Mouse (Mus musculus) MEL (cell line): ENCODE results near the gene Crb3. TPM values are rescaled to one million over a fixed set of nuclear protein-coding genes. Genes with fewer than 3 reads are reported as not detected.

Experiments
- DNase-seq: peaks from one replicate; pipeline ENCODE4 v3.0.0; 2011; ENCODE audit warnings: low read depth, low spot score
- H3K27ac ChIP-seq: 2 replicates; pipeline ENCODE4 v1.5.1; 2012; ENCODE audit warnings: low read depth, mild to moderate bottlenecking, control low read depth, low read length, moderate library complexity; ENCODE audit not compliant: control insufficient read depth
- H3K27me3 ChIP-seq, 2 experiments: fragments of 150-350 bp in 1 of 2; sonication (generic) in 1 of 2; 2 replicates each; pipeline ENCODE4 v1.6.1; 2012; ENCODE audit warnings: low read length in 2 of 2, mild to moderate bottlenecking in 2 of 2, improper control_type of control experiment in 1 of 2, moderate library complexity in 1 of 2; ENCODE audit not compliant: insufficient read depth in 2 of 2, control insufficient read depth in 1 of 2
- H3K36me3 ChIP-seq, 2 experiments: 2 replicates each; pipeline ENCODE4 v1.6.1; 2012 to 2014; ENCODE audit warnings: low read length in 2 of 2, improper control_type of control experiment in 1 of 2, inconsistent platforms in 1 of 2, mild to moderate bottlenecking in 1 of 2; ENCODE audit not compliant: insufficient read depth in 2 of 2, control insufficient read depth in 1 of 2
- H3K4me1 ChIP-seq, 2 experiments: fragments of 150-350 bp in 1 of 2; sonication (generic) in 1 of 2; 2 replicates each; pipeline ENCODE4 v1.6.1; 2012; ENCODE audit warnings: low read length in 2 of 2, improper control_type of control experiment in 1 of 2, mild to moderate bottlenecking in 1 of 2; ENCODE audit not compliant: insufficient read depth in 2 of 2, control insufficient read depth in 1 of 2
- H3K4me3 ChIP-seq, 2 experiments: fragments of 150-350 bp in 1 of 2; sonication (generic) in 1 of 2; 2 replicates each; pipeline ENCODE4 v1.5.1; 2012; ENCODE audit warnings: low read depth in 2 of 2, low read length in 2 of 2, mild to moderate bottlenecking in 2 of 2, moderate library complexity in 2 of 2, control low read depth in 1 of 2, improper control_type of control experiment in 1 of 2; ENCODE audit not compliant: control insufficient read depth in 1 of 2, insufficient read depth in 1 of 2
- H3K79me2 ChIP-seq: 2 replicates; pipeline ENCODE4 v1.6.1; 2012; ENCODE audit warnings: mild to moderate bottlenecking, low read length, moderate library complexity; ENCODE audit not compliant: control insufficient read depth, poor library complexity, insufficient read depth
- H3K9ac ChIP-seq: 2 replicates; pipeline ENCODE4 v1.6.1; 2012; ENCODE audit warnings: low read depth, mild to moderate bottlenecking, control low read depth, low read length, moderate library complexity; ENCODE audit not compliant: control insufficient read depth, poor library complexity, severe bottlenecking
- H3K9me3 ChIP-seq: fragments of 150-350 bp; sonication (generic); replicated peaks from 2 replicates; pipeline ENCODE4 v1.6.1; 2012; ENCODE audit warnings: mild to moderate bottlenecking, low read length, improper control_type of control experiment, moderate library complexity; ENCODE audit not compliant: insufficient read depth
- BHLHE40 ChIP-seq: IDR thresholded peaks from 2 replicates; pipeline ENCODE4 v1.6.1; 2012; ENCODE audit warnings: low read depth, mild to moderate bottlenecking, inconsistent platforms, low read length, improper control_type of control experiment, borderline replicate concordance
- CHD1 ChIP-seq: IDR thresholded peaks from 2 replicates; pipeline ENCODE4 v1.6.1; 2012; ENCODE audit warnings: low read depth, mild to moderate bottlenecking, inconsistent platforms, low read length, improper control_type of control experiment
- CHD2 ChIP-seq: IDR thresholded peaks from 2 replicates; pipeline ENCODE4 v1.6.1; 2011; ENCODE audit warnings: low read length, improper control_type of control experiment
- CTCF ChIP-seq, 3 experiments: IDR thresholded peaks in 2 of 3; conservative IDR thresholded peaks in 1 of 3; 2 replicates each; pipeline ENCODE4 v1.5.1; 2011 to 2012; ENCODE audit warnings: low read length in 3 of 3, low read depth in 2 of 3, mild to moderate bottlenecking in 2 of 3, improper control_type of control experiment in 1 of 3, inconsistent platforms in 1 of 3, mixed read lengths in 1 of 3, moderate library complexity in 1 of 3; ENCODE audit not compliant: control insufficient read depth in 1 of 3, insufficient read depth in 1 of 3, poor library complexity in 1 of 3, severe bottlenecking in 1 of 3
- E2F4 ChIP-seq: IDR thresholded peaks from 2 replicates; pipeline ENCODE4 v1.6.1; 2011; ENCODE audit warnings: low read depth, low read length, improper control_type of control experiment, borderline replicate concordance
- ELF1 ChIP-seq: IDR thresholded peaks from 2 replicates; pipeline ENCODE4 v1.6.1; 2014; ENCODE audit warnings: low read depth, mild to moderate bottlenecking, inconsistent platforms, low read length, improper control_type of control experiment, moderate library complexity
- EP300 ChIP-seq, 2 experiments: IDR thresholded peaks; 2 replicates each; pipeline ENCODE4 v1.6.1; 2011; ENCODE audit warnings: improper control_type of control experiment in 2 of 2, low read length in 2 of 2, low read depth in 1 of 2, mild to moderate bottlenecking in 1 of 2
- ETS1 ChIP-seq: IDR thresholded peaks from 2 replicates; pipeline ENCODE4 v1.6.1; 2012; ENCODE audit warnings: low read depth, mild to moderate bottlenecking, inconsistent platforms, low read length, improper control_type of control experiment, moderate library complexity
- GABPA ChIP-seq: IDR thresholded peaks from 2 replicates; pipeline ENCODE4 v1.6.1; 2012; ENCODE audit warnings: low read depth, mild to moderate bottlenecking, inconsistent platforms, low read length, improper control_type of control experiment, moderate library complexity
- GATA1 ChIP-seq: IDR thresholded peaks from 2 replicates; pipeline ENCODE4 v1.6.1; 2011; ENCODE audit warnings: low read depth, low read length, improper control_type of control experiment
- JUND ChIP-seq: IDR thresholded peaks from 2 replicates; pipeline ENCODE4 v1.6.1; 2011; ENCODE audit warnings: low read depth, mild to moderate bottlenecking, improper control_type of control experiment, low read length
- KAT2A ChIP-seq: conservative IDR thresholded peaks from 2 replicates; pipeline ENCODE4 v1.6.1; 2012; ENCODE audit warnings: low read depth, low read length, improper control_type of control experiment, inconsistent platforms
- MAX ChIP-seq: IDR thresholded peaks from 2 replicates; pipeline ENCODE4 v1.6.1; 2011; ENCODE audit warnings: low read length, improper control_type of control experiment
- MAZ ChIP-seq: IDR thresholded peaks from 2 replicates; pipeline ENCODE4 v1.6.1; 2012; ENCODE audit warnings: low read depth, mild to moderate bottlenecking, inconsistent platforms, low read length, improper control_type of control experiment
- MEF2A ChIP-seq: IDR thresholded peaks from 2 replicates; pipeline ENCODE4 v1.6.1; 2014; ENCODE audit warnings: low read depth, mild to moderate bottlenecking, inconsistent platforms, low read length, improper control_type of control experiment; ENCODE audit not compliant: poor library complexity, insufficient replicate concordance, severe bottlenecking; ENCODE audit errors: extremely low read depth
- MXI1 ChIP-seq: IDR thresholded peaks from 2 replicates; pipeline ENCODE4 v1.6.1; 2011; ENCODE audit warnings: mild to moderate bottlenecking, low read depth, low read length, improper control_type of control experiment
- MYB ChIP-seq: IDR thresholded peaks from 2 replicates; pipeline ENCODE4 v1.6.1; 2011; ENCODE audit warnings: mild to moderate bottlenecking, low read depth, low read length, improper control_type of control experiment
- MYC ChIP-seq: IDR thresholded peaks from 2 replicates; pipeline ENCODE4 v1.6.1; 2011; ENCODE audit warnings: low read depth, mild to moderate bottlenecking, low read length, improper control_type of control experiment, moderate library complexity
- NELFE ChIP-seq: IDR thresholded peaks from 2 replicates; pipeline ENCODE4 v1.6.1; 2011; ENCODE audit warnings: low read depth, low read length, improper control_type of control experiment
- NRF1 ChIP-seq: IDR thresholded peaks from 2 replicates; pipeline ENCODE4 v1.6.1; 2014; ENCODE audit warnings: low read depth, mild to moderate bottlenecking, inconsistent platforms, low read length, improper control_type of control experiment, moderate library complexity; ENCODE audit not compliant: poor library complexity, insufficient read depth, severe bottlenecking
- POLR2A ChIP-seq, 2 experiments: IDR thresholded peaks; 2 replicates each; pipeline ENCODE4 v1.6.1; 2011 to 2012; ENCODE audit warnings: low read length in 2 of 2, mild to moderate bottlenecking in 2 of 2, control low read depth in 1 of 2, improper control_type of control experiment in 1 of 2, low read depth in 1 of 2, moderate library complexity in 1 of 2; ENCODE audit not compliant: control insufficient read depth in 1 of 2, insufficient read depth in 1 of 2, poor library complexity in 1 of 2
- POLR2AphosphoS2 ChIP-seq: IDR thresholded peaks from 2 replicates; pipeline ENCODE4 v1.6.1; 2011; ENCODE audit warnings: low read length, improper control_type of control experiment
- POLR2AphosphoS5 ChIP-seq: IDR thresholded peaks from 2 replicates; pipeline ENCODE4 v1.6.1; 2012; ENCODE audit warnings: low read depth, borderline replicate concordance, mild to moderate bottlenecking, inconsistent platforms, low read length, moderate library complexity, mixed read lengths
- RAD21 ChIP-seq: IDR thresholded peaks from 2 replicates; pipeline ENCODE4 v1.6.1; 2011; ENCODE audit warnings: mild to moderate bottlenecking, low read depth, low read length, improper control_type of control experiment
- SIN3A ChIP-seq: IDR thresholded peaks from 2 replicates; pipeline ENCODE4 v1.6.1; 2012; ENCODE audit warnings: low read length, improper control_type of control experiment, inconsistent platforms
- SMC3 ChIP-seq: IDR thresholded peaks from 2 replicates; pipeline ENCODE4 v1.6.1; 2011; ENCODE audit warnings: low read depth, low read length, improper control_type of control experiment
- TAL1 ChIP-seq: IDR thresholded peaks from 2 replicates; pipeline ENCODE4 v1.6.1; 2012; ENCODE audit warnings: mild to moderate bottlenecking, inconsistent platforms, low read length, moderate library complexity, mixed read lengths
- TBP ChIP-seq: IDR thresholded peaks from 2 replicates; pipeline ENCODE4 v1.8.0; 2011; ENCODE audit warnings: low read depth, low read length, improper control_type of control experiment
- TCF12 ChIP-seq: IDR thresholded peaks from 2 replicates; pipeline ENCODE4 v1.6.1; 2014; ENCODE audit warnings: low read depth, mild to moderate bottlenecking, inconsistent platforms, low read length, improper control_type of control experiment, moderate library complexity
- UBTF ChIP-seq: IDR thresholded peaks from 2 replicates; pipeline ENCODE4 v1.6.1; 2012; ENCODE audit warnings: low read depth, mild to moderate bottlenecking, inconsistent platforms, low read length, improper control_type of control experiment, moderate library complexity, borderline replicate concordance; ENCODE audit not compliant: insufficient read depth
- USF1 ChIP-seq: IDR thresholded peaks from 2 replicates; pipeline ENCODE4 v1.6.1; 2014; ENCODE audit warnings: low read depth, mild to moderate bottlenecking, inconsistent platforms, low read length, improper control_type of control experiment, moderate library complexity
- USF2 ChIP-seq, 2 experiments: IDR thresholded peaks; 2 replicates each; pipeline ENCODE4 v1.6.1; 2011 to 2012; ENCODE audit warnings: improper control_type of control experiment in 2 of 2, low read length in 2 of 2, borderline replicate concordance in 1 of 2, inconsistent platforms in 1 of 2, low read depth in 1 of 2, mild to moderate bottlenecking in 1 of 2; ENCODE audit not compliant: insufficient read depth in 1 of 2
- ZC3H11A ChIP-seq: IDR thresholded peaks from 2 replicates; pipeline ENCODE4 v1.6.1; 2012; ENCODE audit warnings: low read depth, mild to moderate bottlenecking, inconsistent platforms, low read length, improper control_type of control experiment
- ZKSCAN1 ChIP-seq: IDR thresholded peaks from 2 replicates; pipeline ENCODE4 v1.6.1; 2012; ENCODE audit warnings: low read depth, mild to moderate bottlenecking, inconsistent platforms, low read length, improper control_type of control experiment, moderate library complexity
- ZMIZ1 ChIP-seq: IDR thresholded peaks from 2 replicates; pipeline ENCODE4 v1.6.1; 2012; ENCODE audit warnings: low read depth, mild to moderate bottlenecking, inconsistent platforms, low read length, improper control_type of control experiment, moderate library complexity
- ZNF384 ChIP-seq: IDR thresholded peaks from 2 replicates; pipeline ENCODE4 v1.6.1; 2012; ENCODE audit warnings: low read depth, mild to moderate bottlenecking, inconsistent platforms, low read length, improper control_type of control experiment
- polyA plus RNA-seq, 2 experiments: library from polyadenylated mRNA; stranded (reverse) in 1 of 2; unstranded in 1 of 2; fragments of >175 nt in 1 of 2; fragments of >200 nt in 1 of 2; gene quantifications; 2 replicates each; pipeline versions ENCODE4 v1.2.1 to v1.2.4; 2012; ENCODE audit warnings: low replicate concordance in 2 of 2, low read depth in 1 of 2; ENCODE audit not compliant: insufficient read length in 2 of 2, insufficient read depth in 1 of 2, missing spikeins in 1 of 2
- total RNA-seq: library from RNA; depleted of rRNA; stranded (reverse); fragments of 300-350 nt; gene quantifications from 2 replicates; pipeline ENCODE4 v1.2.3, GENCODE M21; 2012

The Crb3 gene
- total and polyA plus RNA-seq, 3 experiments, result 0.19 TPM; not detected in 2

- Histone ChIP-seq H3K9me3 (no peaks in the 10 kb centered on the region), H3K4me3 (peak within 1 kb of the TSS; percentile 93 to 97), H3K27ac (peak within 1 kb of the TSS; percentile 79), H3K36me3 (peaks cover 7 to 10% of the 10 kb centered on the region in 2 experiments), H3K27me3 (no peaks in the 10 kb centered on the region), H3K4me1 (peaks cover 0 to 18% of the 10 kb centered on the region in 2 experiments; a peak in 2 of 4 replicates), H3K9ac (peak within 1 kb of the TSS; percentile 99), H3K79me2 (peaks cover 38% of the 10 kb centered on the region)
- peak; percentile 48 for DNase-seq
- TF ChIP-seq ZMIZ1, result no peak
- no peak for TF ChIP-seq BHLHE40
- no peak for TF ChIP-seq CTCF (IDR thresholded peaks at IDR 0.05 in 2 of 3, conservative IDR thresholded peaks at IDR 0.05 in 1 of 3; ENCODE audit: control insufficient read depth in 1 of 3, insufficient read depth in 1 of 3, low read depth in 2 of 3, low read length in 3 of 3, poor library complexity in 1 of 3, severe bottlenecking in 1 of 3)
- TF ChIP-seq GATA1, result no peak
- TF ChIP-seq POLR2A (IDR thresholded peaks at IDR 0.05; ENCODE audit: control insufficient read depth in 1 of 2, insufficient read depth in 1 of 2, low read depth in 1 of 2, low read length in 2 of 2, poor library complexity in 1 of 2), result peak; percentile 58 to 84; a peak in 3 of 4 replicates
- TF ChIP-seq ZC3H11A, result no peak
- TF ChIP-seq E2F4, result peak; percentile 65; the same call in 1 of the 2 replicates
- no peak for TF ChIP-seq MEF2A
- TF ChIP-seq CHD2, result no peak
- 0 out of 2 replicates have a peak, but pooled peaks have one; percentile 64 for TF ChIP-seq POLR2AphosphoS2
- peak; percentile 58 for TF ChIP-seq NRF1
- peak; percentile 66 for TF ChIP-seq NELFE
- TF ChIP-seq MYB, result no peak
- TF ChIP-seq KAT2A, result no peak; the same call in 1 of the 2 replicates
- no peak for TF ChIP-seq ZKSCAN1
- 0 out of 2 replicates have a peak, but pooled peaks have one; percentile 30 for TF ChIP-seq ELF1
- peak; percentile 95 for TF ChIP-seq MAZ
- no peak; the same call in 1 of the 2 replicates for TF ChIP-seq ETS1
- TF ChIP-seq MXI1, result peak; percentile 68; the same call in 1 of the 2 replicates
- no peak for TF ChIP-seq USF2 (IDR thresholded peaks at IDR 0.05; ENCODE audit: borderline replicate concordance in 1 of 2, insufficient read depth in 1 of 2, low read depth in 1 of 2, low read length in 2 of 2)
- TF ChIP-seq EP300 (IDR thresholded peaks at IDR 0.05; ENCODE audit: low read depth in 1 of 2, low read length in 2 of 2), result no peak
- TF ChIP-seq JUND, result no peak
- TF ChIP-seq MYC, result no peak
- TF ChIP-seq GABPA, result no peak
- no peak for TF ChIP-seq POLR2AphosphoS5
- TF ChIP-seq ZNF384, result no peak
- TF ChIP-seq SIN3A, result peak; percentile 58
- TF ChIP-seq RAD21, result no peak
- TF ChIP-seq USF1, result peak; percentile 85
- no peak for TF ChIP-seq CHD1
- TF ChIP-seq SMC3, result no peak
- TF ChIP-seq TCF12, result peak; percentile 59
- TF ChIP-seq TBP, result no peak
- TF ChIP-seq MAX, result peak; percentile 14; the same call in 1 of the 2 replicates
- TF ChIP-seq UBTF, result no peak
- TF ChIP-seq TAL1, result no peak
Measured at GRCm38 (mm10) chr17:57030931-57031660, 27.8 kb upstream of the Crb3 start, which contains the start of gene Khsrp. Gene Khsrp, minus strand, starts transcription at chr17:57031522.
